9 mouse cellular contexts compared by ENCODE assay signal in the genomic region with DNA sequence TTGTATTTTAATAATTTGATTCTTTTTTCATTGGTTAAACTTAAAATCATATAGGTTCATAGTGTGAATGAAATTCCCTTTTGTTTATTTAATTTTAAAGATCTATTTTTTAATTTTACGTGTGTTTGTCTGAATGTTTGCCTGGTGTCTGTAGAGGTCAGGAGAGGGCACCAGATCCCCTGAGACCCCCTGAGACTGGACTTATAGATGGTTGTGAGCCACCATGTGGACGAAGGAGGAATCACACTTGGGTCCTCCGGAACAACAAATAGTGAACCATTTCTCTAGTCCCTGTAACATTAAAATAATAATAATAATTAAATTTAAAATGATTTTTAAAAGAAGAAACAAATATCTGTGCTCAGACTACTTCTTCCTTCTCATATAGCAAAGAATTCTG. TPM values are rescaled to one million over a fixed set of nuclear protein-coding genes. Genes with fewer than 3 reads are reported as not detected.
A peak's percentile ranks its signal among the peaks of the same experiment; 100 is the strongest.
DNase-seq lines count a peak whose midpoint lies in the region; ATAC-seq and TF ChIP-seq lines count a peak whose summit lies in the region.
"Had no signal": no experiment of that assay in that cellular context is flagged by ENCODE, and none has a peak within 500 bp of the region (broad histone marks: within the 10 kb centered on the region; RNA-seq: fewer than 3 reads in every experiment).

No protein-coding gene starts in this region.

- H3K9ac ChIP-seq in heart, adult 2 months (ENCODE audit: low read depth, low read length): no peak overlapping the region
- H3K9ac ChIP-seq: hindbrain, embryonic 15.5 days had no signal

- no peak overlapping the region for H3K27ac ChIP-seq in heart, adult 2 months
- no peak overlapping the region for H3K27ac ChIP-seq in embryonic facial prominence, embryonic 10.5 days (replicated peaks)
- H3K27ac ChIP-seq: hindbrain, embryonic 15.5 days had no signal

- no peaks in the 10 kb centered on the region for H3K36me3 ChIP-seq in heart, adult 2 months (ENCODE audit: control insufficient read depth, insufficient read depth, low read length)
- no peaks in the 10 kb centered on the region for H3K36me3 ChIP-seq in embryonic facial prominence, embryonic 10.5 days (replicated peaks)
- H3K36me3 ChIP-seq: hindbrain, embryonic 15.5 days had no signal

- H3K4me3 ChIP-seq in heart, adult 2 months: no peak overlapping the region
- no peak overlapping the region for H3K4me3 ChIP-seq in embryonic facial prominence, embryonic 10.5 days
- H3K4me3 ChIP-seq: hindbrain, embryonic 15.5 days had no signal

- H3K4me1 ChIP-seq in heart, adult 2 months (ENCODE audit: control insufficient read depth, insufficient read depth, low read length): no peaks in the 10 kb centered on the region
- H3K4me1 ChIP-seq in embryonic facial prominence, embryonic 10.5 days: no peaks in the 10 kb centered on the region
- H3K4me1 ChIP-seq: hindbrain, embryonic 15.5 days had no signal

- TF ChIP-seq EP300 in heart, adult 2 months (IDR thresholded peaks at IDR 0.05; ENCODE audit: insufficient read depth, low read depth, low read length): 0 out of 2 replicates have a peak, but pooled peaks have one; percentile 42

- H3K79me2 ChIP-seq in heart, adult 2 months (replicated peaks; ENCODE audit: control insufficient read depth, insufficient read depth, low read length): no peaks in the 10 kb centered on the region

- no peaks in the 10 kb centered on the region for H3K27me3 ChIP-seq in heart, adult 2 months (ENCODE audit: control insufficient read depth, insufficient read depth, low read length)
- H3K27me3 ChIP-seq in embryonic facial prominence, embryonic 10.5 days (replicated peaks; ENCODE audit: low read depth, poor library complexity, severe bottlenecking): no peaks in the 10 kb centered on the region
- H3K27me3 ChIP-seq: hindbrain, embryonic 15.5 days had no signal

- peak; percentile 35 to 42 for DNase-seq in heart, adult 2 months
- no peak for DNase-seq in heart, postnatal 25 days (ENCODE audit: low spot score)
- DNase-seq in urinary bladder, postnatal 36 days (ENCODE audit: low spot score in 2 of 2): peak; percentile 6 to 16
- no peak for DNase-seq in urinary bladder, adult 18-20 months (ENCODE audit: low spot score in 2 of 2)
- DNase-seq in embryonic facial prominence, embryonic 10.5 days (ENCODE audit: low spot score): peak; percentile 67
- peak; percentile 72 for DNase-seq in kidney, postnatal 10 days
- peak; percentile 32 to 45 for DNase-seq in natural killer cell, adult 2 months (ENCODE audit: low spot score in 2 of 2)

- intact Hi-C loops in heart, adult 2 months (cut with DNase I): loop anchor here (5.0 to 10.0 kb wide), 2 partner anchors 247 to 540 kb away; no protein-coding TSS in a partner anchor
- intact Hi-C loops in heart, postnatal 25 days (cut with DNase I): no loop called here

- peak; percentile 83 for TF ChIP-seq CTCF in heart, adult 2 months (IDR thresholded peaks at IDR 0.05)

- no peak for ATAC-seq in erythroblast, adult 5-6 weeks (replicated peaks; ENCODE audit: low FRiP score, poor library complexity, severe bottlenecking)

- no peak for TF ChIP-seq POLR2A in heart, adult 2 months (IDR thresholded peaks at IDR 0.05; ENCODE audit: insufficient read depth, low read depth, low read length)

- H3K9me3 ChIP-seq in embryonic facial prominence, embryonic 10.5 days: no peaks in the 10 kb centered on the region
- H3K9me3 ChIP-seq: hindbrain, embryonic 15.5 days had no signal

- WGBS in heart, adult 2 months: 17% methylated on average over 3 of the region's 3 CpGs
- WGBS in embryonic facial prominence, embryonic 10.5 days: 29% methylated on average over 3 of the region's 3 CpGs

RNA-seq across cellular contexts. Expression of gene Rfxap, which starts 7.7 kb away (rescaled TPM):
- 10 to 100 TPM; 20.5 to 22.3 TPM for total RNA-seq in heart, adult 2 months (2021)
- 8.9 and 11.0 TPM in 2 replicates for polyA plus RNA-seq in heart, adult 2 months (2012; rRNA removed)
- total RNA-seq in heart, postnatal 25 days (2021): 10 to 100 TPM; 20.4 to 23.8 TPM
- 31.3 and 33.1 TPM in 2 replicates for polyA plus RNA-seq in embryonic facial prominence, embryonic 10.5 days (2016; fragmentation: Nextera tagmentation; extraction: Ambion mirVana)
- total RNA-seq in erythroblast, adult 5-6 weeks (2015; ENCODE audit: low replicate concordance): 6.1 and 8.4 TPM in 2 replicates
- total RNA-seq in erythroblast, adult 5-6 weeks (2017; ENCODE audit: low replicate concordance): 7.1 and 19.2 TPM in 2 replicates

RNA-seq across cellular contexts. Expression of gene Smad9, which starts 59.9 kb away (rescaled TPM):
- 1 to 10 TPM; 1.6 to 3.5 TPM for total RNA-seq in heart, adult 2 months (2021)
- 1.0 and 1.5 TPM in 2 replicates for polyA plus RNA-seq in heart, adult 2 months (2012; rRNA removed)
- total RNA-seq in heart, postnatal 25 days (2021): 1 to 10 TPM; 1.9 to 2.0 TPM
- 0.42 and 0.73 TPM in 2 replicates for polyA plus RNA-seq in embryonic facial prominence, embryonic 10.5 days (2016; fragmentation: Nextera tagmentation; extraction: Ambion mirVana)
- not detected in 2 replicates for total RNA-seq in erythroblast, adult 5-6 weeks (2015; ENCODE audit: low replicate concordance)
- total RNA-seq in erythroblast, adult 5-6 weeks (2017; ENCODE audit: low replicate concordance): not detected in 2 replicates

Comparison
In these comparisons a context has a peak if more than half of its experiments do, and no peak if none do; other contexts are left out.
1. DNase-seq: peak in heart, adult 2 months (2 of 2), urinary bladder, postnatal 36 days (2 of 2), embryonic facial prominence, embryonic 10.5 days (single experiment), kidney, postnatal 10 days (single experiment) and natural killer cell, adult 2 months (2 of 2); none in heart, postnatal 25 days (single experiment) and urinary bladder, adult 18-20 months (0 of 2).